Mouse (Mus musculus) c-Kit-positive CD71-positive TER-119-negative erythroid progenitor cells, embryonic 14.5 days (primary cell): Measurements from ENCODE around the gene Gramd4.

ENCODE experiments used
- DNase-seq: peaks from one replicate; pipeline ENCODE4 v3.0.0-alpha.2; 2013; ENCODE audit warnings: low read depth

Gramd4 gene

GRCm38 (mm10) chr15:86071166-86071565 is 13.7 kb downstream of the Gramd4 start:
- no peak for DNase-seq

DNA sequence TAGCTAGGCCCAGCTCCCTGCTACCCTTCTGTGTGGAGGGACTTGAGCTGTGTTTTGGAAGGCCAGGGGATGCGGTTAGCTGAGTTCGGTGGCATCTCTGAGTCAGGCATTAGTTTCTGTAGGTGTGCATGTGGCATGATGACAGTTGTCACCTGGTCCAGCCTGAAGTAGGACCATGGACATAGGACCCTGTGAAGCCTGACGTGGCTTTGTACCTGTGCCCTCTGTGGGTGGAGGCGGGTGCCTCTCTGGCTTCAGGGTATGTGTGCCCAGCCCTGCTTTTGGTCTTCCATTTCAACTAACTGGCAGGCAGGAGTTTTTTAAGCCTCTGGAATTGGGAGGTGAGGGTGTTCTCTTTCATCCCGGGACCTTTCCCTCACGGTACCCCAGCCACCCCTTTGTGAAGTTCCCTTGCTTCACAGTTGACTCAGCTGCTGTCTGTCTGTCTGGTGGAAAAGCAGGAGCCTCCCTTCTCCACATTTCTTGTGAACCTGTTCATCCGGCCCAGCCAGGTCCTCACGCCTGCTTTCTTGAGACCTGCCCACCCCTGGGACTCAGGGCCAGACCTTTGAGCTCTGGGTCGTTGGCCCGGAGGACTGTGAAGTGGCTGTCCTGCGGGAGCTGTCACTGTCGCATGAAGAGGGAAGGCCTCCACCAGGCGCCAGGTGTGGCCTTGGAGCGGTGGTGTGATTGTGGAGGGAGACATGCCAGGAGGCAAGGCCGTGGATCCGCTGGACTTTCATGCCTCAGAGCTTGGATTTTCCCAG is 16.9 kb downstream of the Gramd4 start:
- DNase-seq: no peak

- DNase-seq: no peak
Observed at GRCm38 (mm10) chr15:86075305-86076047, 18.0 kb downstream of the Gramd4 start.

GRCm38 (mm10) chr15:86076048-86076315 is 18.5 kb downstream of the Gramd4 start:
- DNase-seq: no peak

- DNase-seq: no peak
Observed at GRCm38 (mm10) chr15:86076378-86076777, 18.9 kb downstream of the Gramd4 start.

DNA sequence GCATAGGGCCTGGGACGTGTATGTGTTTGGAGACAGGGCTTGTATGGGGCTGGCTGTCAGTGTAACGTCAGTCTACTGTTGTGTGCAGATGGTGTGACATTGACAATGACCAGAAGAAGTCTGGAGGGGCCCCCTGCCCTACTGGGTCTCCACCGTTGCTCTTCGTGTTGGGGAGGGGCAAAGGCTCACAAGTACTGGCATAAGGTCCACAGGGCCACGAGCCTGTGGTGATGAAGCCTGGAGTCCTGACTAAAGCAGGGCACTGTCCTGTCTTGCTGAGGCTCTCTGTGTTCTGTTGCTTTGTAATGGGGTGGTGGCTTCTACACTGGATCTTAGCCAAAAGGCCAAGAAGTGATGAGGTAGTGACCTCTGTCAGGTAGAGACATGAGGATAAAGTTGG is 20.4 kb downstream of the Gramd4 start:
- no peak for DNase-seq

DNA sequence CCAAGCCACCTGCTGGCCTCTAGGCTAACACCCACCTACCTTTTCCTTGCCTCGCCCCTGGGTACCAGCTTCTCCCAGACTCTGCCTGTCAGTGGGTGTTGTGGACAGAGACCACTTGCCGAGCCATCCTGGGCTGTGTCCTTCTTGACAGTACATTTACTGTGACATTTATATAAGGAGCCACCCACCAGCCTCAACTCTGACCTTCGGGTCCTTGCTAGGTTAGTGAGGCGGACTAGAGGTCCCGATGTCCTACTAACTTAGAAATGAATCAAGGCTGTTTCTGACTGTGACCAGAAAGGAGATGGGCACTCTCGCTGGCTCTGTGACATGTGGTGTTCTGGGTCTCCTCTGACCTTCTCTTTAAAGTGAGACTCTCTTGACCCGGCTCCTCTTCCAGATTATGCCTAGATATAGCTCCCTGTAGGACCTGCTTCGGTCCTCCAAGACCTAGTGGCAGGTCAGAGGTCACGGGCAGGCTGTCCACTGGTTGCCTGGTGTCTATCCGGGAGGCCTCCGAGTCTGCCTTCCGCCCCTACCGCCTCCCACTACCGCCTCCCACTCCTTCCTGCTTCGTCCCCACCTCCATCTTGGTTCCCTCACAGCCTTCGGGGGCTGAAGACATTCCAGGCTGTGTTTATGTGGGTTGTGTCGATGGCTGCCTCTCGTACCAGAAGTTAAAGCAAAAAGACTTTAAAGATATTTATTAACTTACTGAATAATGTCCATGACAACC is 21.2 kb downstream of the Gramd4 start:
- DNase-seq: no peak

GRCm38 (mm10) chr15:86079467-86079866 is 22.0 kb downstream of the Gramd4 start:
- DNase-seq: no peak

GRCm38 (mm10) chr15:86079876-86080275 is 22.4 kb downstream of the Gramd4 start:
- no peak for DNase-seq

DNA sequence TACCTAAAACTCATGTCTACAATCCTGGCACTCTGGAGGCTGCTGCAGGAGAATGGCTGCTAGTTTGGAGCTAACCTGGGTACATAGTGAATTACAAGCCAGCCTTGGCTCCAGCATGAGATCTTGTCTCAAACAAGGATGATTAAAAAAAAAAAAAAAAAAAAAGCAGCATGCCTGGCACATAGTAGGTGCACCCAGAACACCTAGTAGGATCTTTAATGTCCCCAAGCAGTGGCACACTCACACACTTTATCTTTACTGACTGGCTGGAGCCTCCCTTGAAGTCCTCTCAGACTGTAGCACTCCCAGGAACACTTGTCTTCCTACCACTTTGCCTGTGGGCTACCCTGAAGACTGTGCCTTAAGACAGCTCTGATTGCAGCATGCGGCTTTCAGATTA is 22.9 kb downstream of the Gramd4 start:
- DNase-seq: no peak

GRCm38 (mm10) chr15:86081654-86082053 is 24.2 kb downstream of the Gramd4 start:
- DNase-seq: no peak

DNA sequence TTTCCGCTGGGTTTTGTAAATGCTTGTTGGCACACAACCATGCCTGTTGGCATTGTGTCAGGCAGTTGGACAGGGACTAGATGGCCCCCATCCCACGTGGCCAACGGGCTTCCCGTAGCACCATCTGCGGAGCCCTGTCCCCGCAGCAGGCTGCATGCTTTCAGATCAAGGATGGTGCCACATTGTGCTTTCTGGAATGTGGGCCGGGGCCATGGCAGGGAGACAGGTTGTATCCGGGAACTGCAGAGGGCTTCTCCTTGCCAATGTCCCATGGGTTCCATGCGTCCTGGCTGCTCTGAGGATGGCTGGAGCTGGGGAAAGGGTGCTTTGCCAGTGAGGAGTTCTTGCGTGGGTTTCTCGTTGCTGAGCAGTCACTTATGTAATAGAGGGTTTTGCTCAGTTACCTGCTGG is 25.1 kb downstream of the Gramd4 start:
- no peak for DNase-seq

DNA sequence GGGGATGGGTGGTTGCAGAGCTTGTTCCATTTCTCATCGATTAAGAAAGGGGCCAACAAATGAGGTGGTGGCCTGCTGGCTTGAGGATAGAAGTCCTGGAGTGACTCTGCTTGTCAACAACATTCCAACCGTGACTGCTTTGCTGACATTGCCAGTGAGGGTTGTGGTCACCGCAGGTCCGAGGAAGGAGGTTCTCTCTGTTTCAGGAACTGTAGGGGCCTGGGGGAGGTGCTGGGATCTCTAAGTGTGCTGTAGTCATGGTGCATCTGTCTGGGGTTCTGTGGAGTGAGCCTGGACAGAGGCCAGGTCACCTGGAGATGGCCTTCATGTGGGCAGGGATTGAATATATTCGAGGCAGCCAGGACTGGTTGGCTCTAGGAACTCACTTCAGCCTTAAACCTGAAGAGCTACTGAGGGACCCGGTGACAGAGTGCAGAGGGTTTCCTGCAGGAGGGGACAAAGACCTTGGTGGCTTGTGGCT is 25.8 kb downstream of the Gramd4 start:
- DNase-seq: no peak

- peak; percentile 54 for DNase-seq
Observed at GRCm38 (mm10) chr15:86085301-86086225, 28.1 kb downstream of the Gramd4 start.

DNA sequence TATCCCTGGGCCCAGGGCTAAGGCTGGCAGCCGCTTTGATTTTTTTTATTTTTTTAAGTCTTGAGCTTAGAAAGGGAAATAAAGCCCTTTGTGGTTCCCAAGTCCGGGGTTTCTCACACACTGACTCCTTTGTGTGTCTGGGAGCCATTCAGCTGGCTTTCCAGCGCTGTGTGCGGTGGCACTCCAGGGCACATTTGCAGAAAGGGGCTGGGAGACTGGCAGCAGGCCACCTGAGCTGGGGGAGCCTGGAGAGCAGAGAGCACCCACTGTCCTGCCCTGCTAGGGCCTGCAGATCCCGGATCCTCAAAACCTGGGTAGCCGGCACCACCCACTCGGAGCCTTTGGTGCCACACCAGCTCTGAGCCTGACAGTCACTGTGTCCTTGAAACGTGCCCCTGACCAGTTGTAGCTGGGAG is 28.8 kb downstream of the Gramd4 start:
- no peak for DNase-seq

DNA sequence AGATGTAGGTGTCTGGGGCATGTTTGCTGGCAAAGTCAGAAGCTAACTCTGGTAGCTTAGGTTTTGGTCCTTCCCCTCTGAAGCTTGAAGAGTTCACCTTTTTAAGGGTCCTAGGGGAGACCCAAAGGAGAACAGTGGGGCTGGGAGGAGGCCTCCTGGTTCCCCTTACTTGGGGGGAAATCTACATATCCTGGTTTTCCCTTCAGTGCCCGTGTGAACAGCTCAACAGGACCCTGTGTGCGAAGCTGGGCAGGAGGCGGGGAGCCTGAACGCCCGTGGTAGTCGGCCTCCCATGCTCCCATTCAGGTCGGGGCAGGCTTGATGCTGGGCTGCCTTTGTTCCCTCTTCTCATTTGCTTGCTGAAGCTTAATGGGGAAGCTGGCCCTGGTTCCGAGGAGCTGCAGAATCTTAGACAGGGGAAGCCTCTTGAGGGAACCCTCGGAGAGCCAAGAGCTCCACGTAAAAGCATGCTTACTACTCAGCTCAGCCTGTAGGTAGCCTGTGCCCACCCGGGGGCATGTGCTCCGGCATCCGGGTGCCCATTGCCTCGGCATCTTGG is 30.2 kb downstream of the Gramd4 start:
- no peak for DNase-seq

- no peak for DNase-seq
Observed at GRCm38 (mm10) chr15:86088266-86088790, 30.8 kb downstream of the Gramd4 start.

DNA sequence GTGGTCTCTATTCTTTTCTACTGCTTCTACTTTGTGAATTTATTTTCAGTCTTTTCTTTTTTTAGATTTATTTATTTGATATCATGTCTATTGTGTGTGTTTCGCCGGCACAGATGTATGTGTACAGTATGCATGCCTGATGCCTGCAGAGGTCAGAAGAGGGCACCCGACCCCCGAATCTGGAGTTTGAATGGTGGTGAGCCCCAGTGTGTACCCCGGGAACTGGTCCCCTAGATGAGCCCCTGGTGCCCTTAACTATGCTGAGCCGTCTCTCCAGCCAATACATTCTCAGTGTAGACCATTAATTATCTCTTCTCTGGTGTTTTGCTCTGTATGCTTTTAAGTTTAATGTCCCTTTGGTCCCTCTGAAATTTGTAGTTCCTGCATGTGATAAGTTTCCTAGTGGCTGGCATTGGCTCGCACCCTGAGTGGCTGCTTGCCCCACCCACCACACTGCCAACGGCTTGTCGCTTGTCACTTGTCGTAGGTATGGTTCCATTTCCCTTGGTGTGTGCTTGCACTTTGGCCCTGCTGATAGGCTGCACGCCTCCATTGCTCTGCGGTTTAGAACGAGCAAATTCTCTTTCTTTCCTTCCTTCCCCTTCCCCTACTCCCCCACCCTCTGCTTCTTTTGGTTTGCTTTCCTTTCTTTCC is 31.7 kb downstream of the Gramd4 start:
- no peak for DNase-seq

GRCm38 (mm10) chr15:86089991-86090529 is 32.6 kb downstream of the Gramd4 start:
- DNase-seq: no peak

DNA sequence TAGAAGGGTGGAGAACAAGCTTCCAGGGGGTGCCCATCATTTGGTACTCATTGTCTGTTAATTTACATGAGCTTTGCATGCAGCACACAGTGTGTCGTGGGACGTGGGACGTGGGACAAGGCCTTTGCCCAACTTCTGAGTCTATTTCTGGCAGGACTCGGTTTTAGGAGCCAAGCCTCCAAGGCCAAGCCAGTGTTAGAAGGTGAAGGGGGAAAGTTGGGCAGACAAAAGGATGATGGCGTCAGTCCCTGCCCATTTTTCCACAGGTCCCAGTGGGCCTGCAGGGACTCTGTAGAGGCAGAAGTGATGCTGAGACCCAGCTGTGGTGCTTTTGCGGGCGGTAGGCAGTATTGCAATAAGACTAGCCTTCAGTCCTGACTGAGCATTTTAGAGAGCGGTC is 33.1 kb downstream of the Gramd4 start:
- DNase-seq: no peak
